Comparison of ENCODE assay signal across 12 mouse cellular contexts in genomic region chr2:91335128-91335527, GRCm38 (mm10).
A peak's percentile ranks its signal among the peaks of the same experiment; 100 is the strongest.
DNase-seq lines count a peak whose midpoint lies in the region; ATAC-seq lines count a peak whose summit lies in the region.
"Had no signal": no experiment of that assay in that cellular context is flagged by ENCODE, and none has a peak within 500 bp of the region (broad histone marks: within the 10 kb centered on the region; RNA-seq: fewer than 3 reads in every experiment).

No protein-coding gene starts in this region.

- no peak overlapping the region for H3K27ac ChIP-seq in hindbrain, embryonic 14.5 days
- H3K27ac ChIP-seq: hindbrain, embryonic 13.5 days; midbrain, embryonic 10.5 days had no signal

- H3K9ac ChIP-seq in hindbrain, embryonic 14.5 days, result no peak overlapping the region
- H3K9ac ChIP-seq: forebrain, postnatal 0 days; hindbrain, embryonic 13.5 days had no signal

- DNase-seq in kidney, postnatal 10 days, result peak; percentile 33
- no peak for DNase-seq in kidney, adult 18-20 months
- DNase-seq in gastrocnemius, adult 18-20 months (ENCODE audit: low spot score), result peak; percentile 90
- DNase-seq in heart, postnatal 4 days, result peak; percentile 60
- DNase-seq in skeletal muscle tissue, adult 2 months (ENCODE audit: low read depth, low spot score), result peak; percentile 83
- DNase-seq in left cerebral cortex, adult 8-10 months (ENCODE audit: low spot score in 2 of 2), result no peak
- DNase-seq in hindbrain, embryonic 14.5 days (ENCODE audit: low spot score), result no peak
- no peak for DNase-seq in kidney, adult 9 months
- DNase-seq: forebrain, postnatal 0 days; left cerebral cortex, postnatal 4 days had no signal

- 82% methylated on average over 4 of the region's 4 CpGs for WGBS in hindbrain, embryonic 14.5 days

- no peaks in the 10 kb centered on the region for H3K36me3 ChIP-seq in hindbrain, embryonic 14.5 days (replicated peaks; ENCODE audit: control insufficient read depth, insufficient read depth)
- H3K36me3 ChIP-seq: hindbrain, embryonic 13.5 days; midbrain, embryonic 10.5 days had no signal

- ATAC-seq in hindbrain, embryonic 14.5 days (ENCODE audit: low FRiP score), result no peak
- ATAC-seq: forebrain, postnatal 0 days had no signal

- no peaks in the 10 kb centered on the region for H3K9me3 ChIP-seq in hindbrain, embryonic 14.5 days (ENCODE audit: control insufficient read depth, low read length)
- H3K9me3 ChIP-seq: hindbrain, embryonic 13.5 days; midbrain, embryonic 10.5 days had no signal

- H3K4me2 ChIP-seq in hindbrain, embryonic 14.5 days (replicated peaks), result no peak overlapping the region
- H3K4me2 ChIP-seq: hindbrain, embryonic 13.5 days had no signal

- no peaks in the 10 kb centered on the region for H3K27me3 ChIP-seq in hindbrain, embryonic 14.5 days (ENCODE audit: control insufficient read depth, insufficient read depth, low read length)
- H3K27me3 ChIP-seq: hindbrain, embryonic 13.5 days had no signal

- H3K4me3 ChIP-seq in hindbrain, embryonic 14.5 days (replicated peaks; ENCODE audit: low read length), result no peak overlapping the region
- H3K4me3 ChIP-seq: hindbrain, embryonic 13.5 days; midbrain, embryonic 10.5 days had no signal

- peaks cover 6% of the 10 kb centered on the region; the same call in 1 of the 2 replicates for H3K4me1 ChIP-seq in hindbrain, embryonic 14.5 days (replicated peaks; ENCODE audit: control insufficient read depth, insufficient read depth, low read length)

Comparison
In these comparisons a context has a peak if more than half of its experiments do, and no peak if none do; other contexts are left out.
1. DNase-seq: peak in kidney, postnatal 10 days (single experiment), gastrocnemius, adult 18-20 months (single experiment), heart, postnatal 4 days (single experiment) and skeletal muscle tissue, adult 2 months (single experiment); none in kidney, adult 18-20 months (single experiment), left cerebral cortex, adult 8-10 months (0 of 2), hindbrain, embryonic 14.5 days (single experiment) and kidney, adult 9 months (single experiment).